Mouse (Mus musculus) testis, adult 2 months (tissue): ENCODE measurements around the gene Aldh1b1.

Experiments used
- CTCF ChIP-seq: fragments of 200-500 bp; IDR thresholded peaks from 2 replicates; pipeline ENCODE4 v1.5.1; 2012; ENCODE audit warnings: low read depth, mild to moderate bottlenecking, inconsistent platforms, low read length, moderate library complexity; ENCODE audit not compliant: control insufficient read depth, insufficient read depth, insufficient replicate concordance
- POLR2A ChIP-seq: fragments of 200-500 bp; IDR thresholded peaks from 2 replicates; pipeline ENCODE4 v1.6.1; 2012; ENCODE audit warnings: low read depth, mild to moderate bottlenecking, inconsistent platforms, low read length, moderate library complexity; ENCODE audit not compliant: control insufficient read depth

DNA sequence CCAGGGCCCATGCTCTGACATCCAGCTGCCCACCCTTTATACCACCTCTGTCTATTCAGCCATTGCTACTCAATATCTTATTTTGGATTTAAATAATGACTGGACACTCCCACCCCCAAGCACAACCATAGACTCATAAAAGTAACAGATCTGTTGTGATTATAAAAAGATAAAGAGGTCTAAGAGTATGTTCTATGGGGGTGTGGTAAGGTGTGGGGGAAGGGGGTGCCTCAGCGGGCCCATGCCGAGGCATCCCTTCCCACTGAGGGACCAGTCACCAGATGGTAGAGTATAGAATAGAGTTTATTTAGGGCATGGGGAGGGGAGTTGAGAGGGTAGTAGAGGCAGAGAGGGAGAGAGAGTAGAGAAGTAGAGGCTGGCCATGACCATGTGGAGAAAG lies 8.8 kb upstream of the Aldh1b1 start:
- TF ChIP-seq CTCF (no peak), POLR2A (no peak)
